Mouse (Mus musculus) limb, embryonic 15.5 days (tissue): Measurements from ENCODE around the gene Tspan12. TPM values are rescaled to one million over a fixed set of nuclear protein-coding genes. Genes with fewer than 3 reads are reported as not detected.

ENCODE experiments used
- ATAC-seq: fragments of 200-750 bp; cut with Nextera tagmentation; 2 replicates; pipeline ENCODE4 v1.8.0; 2017; ENCODE audit warnings: low read depth, moderate TSS enrichment; ENCODE audit not compliant: insufficient number of reproducible peaks, low FRiP score, low TSS enrichment
- H3K27ac ChIP-seq: fragments of 300-500 bp; sonication (generic); 2 replicates; pipeline ENCODE4 v1.5.1; 2015; ENCODE audit warnings: moderate library complexity, mild to moderate bottlenecking, inconsistent platforms
- H3K27me3 ChIP-seq: fragments of 300-500 bp; sonication (generic); 2 replicates; pipeline ENCODE4 v1.6.1; 2015; ENCODE audit warnings: inconsistent platforms
- H3K36me3 ChIP-seq: fragments of 300-500 bp; sonication (generic); 2 replicates; pipeline ENCODE4 v1.6.1; 2015; ENCODE audit warnings: inconsistent platforms
- H3K4me1 ChIP-seq: fragments of 300-500 bp; sonication (generic); 2 replicates; pipeline ENCODE4 v1.6.1; 2015; ENCODE audit warnings: inconsistent platforms
- H3K4me2 ChIP-seq: fragments of 300-500 bp; sonication (generic); 2 replicates; pipeline ENCODE4 v1.6.1; 2015; ENCODE audit warnings: mild to moderate bottlenecking, inconsistent platforms
- H3K4me3 ChIP-seq: fragments of 300-500 bp; sonication (generic); 2 replicates; pipeline ENCODE4 v1.5.1; 2015; ENCODE audit warnings: mild to moderate bottlenecking, inconsistent platforms
- H3K9ac ChIP-seq: fragments of 300-500 bp; sonication (generic); 2 replicates; pipeline ENCODE4 v1.6.1; 2015; ENCODE audit warnings: inconsistent platforms
- H3K9me3 ChIP-seq: fragments of 300-500 bp; sonication (generic); 2 replicates; pipeline ENCODE4 v1.6.1; 2016; ENCODE audit warnings: inconsistent platforms
- WGBS: fragments of 180-500 bp; shearing (Covaris S2); methylation state at CpG from one replicate; pipeline ENCODE4 v1.1.7; 2015; 5-methylcytosine and 5-hydroxymethylcytosine counted together
- polyA plus RNA-seq: library from polyadenylated mRNA; unstranded; fragments of >200 nt; fragmentation: Nextera tagmentation; extraction: Ambion mirVana; gene quantifications from 2 replicates; pipeline ENCODE4 v1.2.1, GENCODE M21; 2015

Tspan12 gene
- polyA plus RNA-seq, 1 experiment from 2014 or later, result 28.2 TPM

- Histone ChIP-seq H3K27me3 (no peaks in the 10 kb centered on the region), H3K36me3 (no peaks in the 10 kb centered on the region), H3K9me3 (no peaks in the 10 kb centered on the region), H3K27ac (no peak overlapping the region), H3K4me1 (0 out of 2 replicates have a peak, but pooled peaks cover 2% of the 10 kb centered on the region), H3K4me2 (no peak overlapping the region), H3K4me3 (no peak overlapping the region), H3K9ac (no peak overlapping the region)
- WGBS, result 63% methylated on average over 12 of the region's 12 CpGs
- no peak for ATAC-seq
Measured at GRCm38 (mm10) chr6:21767787-21768221, 84.5 kb downstream of the Tspan12 start.

DNA sequence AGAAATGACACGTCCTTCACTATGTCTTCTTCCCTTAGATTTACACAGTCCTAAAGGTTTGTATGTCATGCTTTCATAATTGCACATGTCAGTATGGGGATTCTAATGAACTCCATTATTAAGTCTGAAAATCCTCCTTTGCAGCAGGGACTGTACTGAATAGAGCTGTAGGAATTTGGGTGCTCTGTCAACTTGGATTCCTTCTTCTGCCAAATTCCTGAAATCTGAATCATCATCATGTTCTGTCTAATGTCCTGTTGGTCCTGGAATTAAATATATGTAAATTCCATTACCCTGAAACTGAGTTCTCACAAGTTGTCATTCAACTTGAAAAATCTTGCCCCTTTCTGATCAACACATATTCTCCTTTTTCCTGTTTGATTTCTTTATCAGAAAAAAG lies 104.8 kb downstream of the Tspan12 start:
- no peaks in the 10 kb centered on the region for H3K27me3 ChIP-seq
- WGBS, result 76% methylated on average over 1 of the region's 1 CpGs
- no peak overlapping the region for H3K4me2 ChIP-seq
- H3K27ac ChIP-seq, result no peak overlapping the region
- no peak for ATAC-seq
- H3K4me3 ChIP-seq, result no peak overlapping the region
- no peak overlapping the region for H3K9ac ChIP-seq
- H3K4me1 ChIP-seq, result no peaks in the 10 kb centered on the region
- no peaks in the 10 kb centered on the region for H3K9me3 ChIP-seq
- no peaks in the 10 kb centered on the region for H3K36me3 ChIP-seq

GRCm38 (mm10) chr6:21744615-21745266 lies 107.6 kb downstream of the Tspan12 start:
- Histone ChIP-seq H3K36me3 (no peaks in the 10 kb centered on the region), H3K27ac (no peak overlapping the region), H3K4me3 (no peak overlapping the region), H3K4me2 (no peak overlapping the region), H3K27me3 (no peaks in the 10 kb centered on the region), H3K9ac (no peak overlapping the region), H3K9me3 (no peaks in the 10 kb centered on the region), H3K4me1 (no peaks in the 10 kb centered on the region)
- 55% methylated on average over 3 of the region's 3 CpGs for WGBS
- no peak for ATAC-seq

DNA sequence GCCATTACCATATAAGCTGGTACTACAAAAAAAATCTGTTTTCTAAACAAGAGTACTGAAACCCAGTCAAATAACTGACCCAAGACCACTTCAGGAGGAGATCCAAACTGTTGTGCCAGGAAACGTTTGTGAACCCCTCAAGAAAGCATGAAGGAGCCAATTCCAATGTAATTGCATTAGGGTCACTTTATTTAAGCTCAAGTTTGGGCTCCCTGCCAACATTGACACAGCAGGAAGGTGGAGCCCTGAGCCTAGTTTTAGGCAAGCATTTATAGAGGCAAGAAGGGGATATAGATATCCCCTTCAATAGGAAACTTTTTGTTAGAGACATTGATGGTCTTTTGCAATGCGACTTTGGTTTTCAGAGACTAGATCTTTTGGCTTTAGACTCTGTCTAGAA lies 111.7 kb downstream of the Tspan12 start:
- ATAC-seq, result no peak

DNA sequence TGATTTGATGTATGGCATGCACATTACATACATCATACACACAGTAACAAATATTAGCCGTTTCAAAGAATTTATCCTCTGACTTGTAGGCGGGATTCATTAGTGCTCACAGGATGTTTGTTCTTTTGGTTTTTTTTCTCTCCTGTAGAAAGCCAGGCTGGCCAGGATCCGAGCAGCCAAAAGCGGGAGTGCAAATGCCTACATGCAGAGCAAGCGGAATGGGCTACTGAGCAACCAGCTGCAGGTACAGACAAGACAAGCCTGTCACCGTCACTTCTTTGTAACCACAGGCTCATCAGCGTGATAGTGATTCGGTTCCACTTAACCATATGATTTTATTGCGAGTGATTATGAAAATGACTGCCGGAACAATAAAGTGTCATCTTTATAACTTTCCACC lies 130.1 kb downstream of the Tspan12 start:
- no peak for ATAC-seq
- 78% methylated on average over 10 of the region's 10 CpGs for WGBS

More for the DNA sequence above, 111.7 kb downstream of the Tspan12 start:
- Histone ChIP-seq H3K27me3 (no peaks in the 10 kb centered on the region), H3K27ac (no peak overlapping the region), H3K36me3 (no peaks in the 10 kb centered on the region), H3K4me3 (no peak overlapping the region), H3K4me2 (no peak overlapping the region), H3K9me3 (no peaks in the 10 kb centered on the region), H3K4me1 (no peaks in the 10 kb centered on the region), H3K9ac (no peak overlapping the region)
- 41% methylated on average over 2 of the region's 2 CpGs for WGBS

More for the DNA sequence above, 130.1 kb downstream of the Tspan12 start:
- no peak overlapping the region for H3K4me2 ChIP-seq
- no peak overlapping the region for H3K27ac ChIP-seq
- no peak overlapping the region for H3K9ac ChIP-seq
- no peaks in the 10 kb centered on the region for H3K4me1 ChIP-seq
- no peaks in the 10 kb centered on the region for H3K36me3 ChIP-seq
- no peaks in the 10 kb centered on the region for H3K9me3 ChIP-seq
- H3K4me3 ChIP-seq, result no peak overlapping the region
- H3K27me3 ChIP-seq, result no peaks in the 10 kb centered on the region

Other genes starting within 250 kb of the Tspan12 start
- 49.3 and 51.5 TPM in 2 replicates for gene Ing3, start 97.1 kb upstream of the Tspan12 start, polyA plus RNA-seq
- 42.0 and 43.1 TPM in 2 replicates for gene Cped1, start 133.4 kb upstream of the Tspan12 start, polyA plus RNA-seq